Mouse (Mus musculus) adrenal gland (tissue): ENCODE data around the gene Sat1.

Experiments
- intact Hi-C: fragments of 180-260 bp; cut with DNase I; formaldehyde crosslinking; loops from one replicate; pipeline ENCODE4 v1.15.1; 2025

Sat1 gene

GRCm38 (mm10) chrX:155169886-155170285 lies 46.4 kb downstream of the Sat1 start:
- intact Hi-C loops: no loop called here

GRCm38 (mm10) chrX:155167667-155168066 lies 48.6 kb downstream of the Sat1 start:
- intact Hi-C loops: no loop called here

GRCm38 (mm10) chrX:155166313-155166712 lies 49.9 kb downstream of the Sat1 start:
- intact Hi-C loops: no loop called here

GRCm38 (mm10) chrX:155163553-155163952 lies 52.7 kb downstream of the Sat1 start:
- intact Hi-C loops: no loop called here
